Mouse (Mus musculus) left cerebral cortex, adult 2 months (tissue): ENCODE data around the gene Cd3eap. TPM values are rescaled to one million over a fixed set of nuclear protein-coding genes. Genes with fewer than 3 reads are reported as not detected.

Experiments used
- DNase-seq, 2 experiments: peaks; one replicate each; pipeline ENCODE4 v3.0.0; 2021 to 2022; ENCODE audit warnings: low spot score in 2 of 2, mixed read lengths in 1 of 2; ENCODE audit errors: extremely low spot score in 1 of 2
- H3K27ac ChIP-seq: fragments of 200-600 bp; 2 replicates; pipeline ENCODE4 v1.8.1; 2022
- H3K4me3 ChIP-seq: fragments of 200-600 bp; 2 replicates; pipeline ENCODE4 v1.8.1; 2022
- CTCF ChIP-seq: fragments of 200-600 bp; IDR thresholded peaks from 2 replicates; pipeline ENCODE4 v1.8.1; 2022; ENCODE audit warnings: antibody characterized with exemption, mild to moderate bottlenecking, moderate library complexity
- intact Hi-C: fragments of 180-260 bp; cut with DNase I; formaldehyde crosslinking; loops from one replicate; pipeline ENCODE4 v1.15.1; 2025
- total RNA-seq, 2 experiments: library from RNA; stranded (reverse); gene quantifications; 2 replicates each; pipeline ENCODE4 v1.2.3; 2021

The Cd3eap gene
- total RNA-seq, 2 experiments from 2014 or later: 17.0 to 17.8 TPM

GRCm38 (mm10) chr7:19381377-19382165 lies 22.3 kb upstream of the Cd3eap start, which contains the start of gene Ercc2:
Gene Ercc2, plus strand, starts transcription at chr7:19382010.
- no peak for TF ChIP-seq CTCF
- intact Hi-C loops: no loop called here
- no peak within 1 kb of the TSS; the same call in 1 of the 2 replicates for H3K27ac ChIP-seq
- DNase-seq: peak; percentile 98 to 99
- peak within 1 kb of the TSS; percentile 85 for H3K4me3 ChIP-seq

- no peak for TF ChIP-seq CTCF
- Histone ChIP-seq H3K27ac (no peak overlapping the region), H3K4me3 (no peak overlapping the region)
- intact Hi-C loops: no loop called here
- no peak for DNase-seq
Observed at GRCm38 (mm10) chr7:19378049-19378448, 18.8 kb upstream of the Cd3eap start.

- H3K27ac ChIP-seq: no peak overlapping the region
- no peak for TF ChIP-seq CTCF
Observed at GRCm38 (mm10) chr7:19376019-19376418, 16.7 kb upstream of the Cd3eap start.

GRCm38 (mm10) chr7:19375368-19375767 lies 16.1 kb upstream of the Cd3eap start:
- no peak overlapping the region for H3K4me3 ChIP-seq
- no peak overlapping the region for H3K27ac ChIP-seq
- intact Hi-C loops: no loop called here
- TF ChIP-seq CTCF: no peak
- DNase-seq: no peak

More at GRCm38 (mm10) chr7:19376019-19376418, 16.7 kb upstream of the Cd3eap start:
- no peak overlapping the region for H3K4me3 ChIP-seq
- intact Hi-C loops: no loop called here
- DNase-seq: no peak

GRCm38 (mm10) chr7:19373367-19373766 lies 14.1 kb upstream of the Cd3eap start:
- intact Hi-C loops: no loop called here
- DNase-seq: no peak
- TF ChIP-seq CTCF: no peak
- Histone ChIP-seq H3K4me3 (no peak overlapping the region), H3K27ac (no peak overlapping the region)

- H3K4me3 ChIP-seq: peak overlapping the region; percentile 58
- TF ChIP-seq CTCF: peak; percentile 95
- intact Hi-C loops: loop anchor here (10.0 kb wide), 1 partner anchor 345 kb away; the partner anchor contains the start of genes Foxa3 and Sympk
- peak overlapping the region; percentile 60 for H3K27ac ChIP-seq
- DNase-seq: peak; percentile 71 to 81
Observed at GRCm38 (mm10) chr7:19369823-19370425, 10.6 kb upstream of the Cd3eap start.

- no peak for DNase-seq
- intact Hi-C loops: loop anchor here (10.0 kb wide), 1 partner anchor 344 kb away; the partner anchor contains the start of genes Foxa3 and Sympk
- no peak overlapping the region for H3K4me3 ChIP-seq
- TF ChIP-seq CTCF: no peak
- no peak overlapping the region for H3K27ac ChIP-seq
Observed at GRCm38 (mm10) chr7:19368380-19368779, 9.1 kb upstream of the Cd3eap start.

- TF ChIP-seq CTCF: no peak
- no peak overlapping the region for H3K4me3 ChIP-seq
- intact Hi-C loops: loop anchor here (10.0 kb wide), 1 partner anchor 341 kb away; the partner anchor contains the start of genes Foxa3 and Sympk
- no peak overlapping the region for H3K27ac ChIP-seq
- DNase-seq: no peak
Observed at GRCm38 (mm10) chr7:19365376-19365775, 6.1 kb upstream of the Cd3eap start.

GRCm38 (mm10) chr7:19363881-19364280 lies 4.6 kb upstream of the Cd3eap start:
- TF ChIP-seq CTCF: peak; percentile 82
- Histone ChIP-seq H3K27ac (no peak overlapping the region), H3K4me3 (no peak overlapping the region)
- intact Hi-C loops: loop anchor here (5.0 to 10.0 kb wide), 2 partner anchors 67 to 339 kb away; partner anchors contain the start of genes Foxa3 and Sympk
- DNase-seq: peak; percentile 58 to 69

GRCm38 (mm10) chr7:19362276-19362675 lies 3.0 kb upstream of the Cd3eap start:
- DNase-seq: no peak
- no peak overlapping the region for H3K27ac ChIP-seq
- no peak for TF ChIP-seq CTCF
- intact Hi-C loops: loop anchor here (5.0 to 10.0 kb wide), 2 partner anchors 65 to 337 kb away; partner anchors contain the start of genes Foxa3 and Sympk
- H3K4me3 ChIP-seq: no peak overlapping the region

GRCm38 (mm10) chr7:19361720-19362119 lies 2.4 kb upstream of the Cd3eap start:
- peak; percentile 71 to 76 for DNase-seq
- intact Hi-C loops: loop anchor here (5.0 to 10.0 kb wide), 2 partner anchors 64 to 337 kb away; partner anchors contain the start of genes Foxa3 and Sympk
- Histone ChIP-seq H3K27ac (no peak overlapping the region), H3K4me3 (peak overlapping the region; percentile 57)
- TF ChIP-seq CTCF: peak; percentile 81

- intact Hi-C loops: loop anchor here (5.0 to 10.0 kb wide), 2 partner anchors 64 to 336 kb away; partner anchors contain the start of genes Foxa3 and Sympk
- DNase-seq: peak; percentile 88 to 90
- peak overlapping the region; percentile 57 for H3K4me3 ChIP-seq
- no peak; the same call in 1 of the 2 replicates for TF ChIP-seq CTCF
- H3K27ac ChIP-seq: peak overlapping the region; percentile 76
Observed at GRCm38 (mm10) chr7:19360944-19361343, 1.7 kb upstream of the Cd3eap start.
